Comparison of ENCODE assay signal across 13 mouse cellular contexts in genomic region chr9:40424874-40425273, GRCm38 (mm10).
DNase-seq lines count a peak whose midpoint lies in the region.
"Had no signal": no experiment of that assay in that cellular context is flagged by ENCODE, and none has a peak within 500 bp of the region (broad histone marks: within the 10 kb centered on the region; RNA-seq: fewer than 3 reads in every experiment).

No protein-coding gene starts in this region.

- peak; percentile 77 for DNase-seq in adrenal gland, adult 2 months
- DNase-seq in adrenal gland, adult 8-10 months, result no peak
- peak; percentile 52 to 67 for DNase-seq in adrenal gland, postnatal 36 days
- DNase-seq in adrenal gland, adult 18-20 months (ENCODE audit: low spot score in 2 of 2), result no peak
- no peak for DNase-seq in embryo, embryonic 11 days
- DNase-seq: adrenal gland, postnatal 25 days; cerebellum, adult 11 months; cerebellum, adult 18-20 months; cerebellum, adult 8-10 months; cerebellum, adult 9-11 months; cerebellum, postnatal 14 days; cerebellum, postnatal 36 days; forebrain, postnatal 0 days had no signal

Comparison
In these comparisons a context has a peak if more than half of its experiments do, and no peak if none do; other contexts are left out.
1. DNase-seq: peak in adrenal gland, adult 2 months (single experiment) and adrenal gland, postnatal 36 days (2 of 2); none in adrenal gland, adult 8-10 months (single experiment), adrenal gland, adult 18-20 months (0 of 2) and embryo, embryonic 11 days (single experiment).